Mouse (Mus musculus) MEL (cell line): Measurements from ENCODE around the gene Degs2. TPM values are rescaled to one million over a fixed set of nuclear protein-coding genes. Genes with fewer than 3 reads are reported as not detected.
"Not testable (repeated sequence)": the region's sequence is repeated elsewhere in the genome, so short reads cannot be mapped to it uniquely, and the experiment has no call there.

Experiments
- DNase-seq: peaks from one replicate; pipeline ENCODE4 v3.0.0; 2011; ENCODE audit warnings: low read depth, low spot score
- H3K27ac ChIP-seq: 2 replicates; pipeline ENCODE4 v1.5.1; 2012; ENCODE audit warnings: low read depth, mild to moderate bottlenecking, control low read depth, low read length, moderate library complexity; ENCODE audit not compliant: control insufficient read depth
- H3K27me3 ChIP-seq, 2 experiments: fragments of 150-350 bp in 1 of 2; sonication (generic) in 1 of 2; 2 replicates each; pipeline ENCODE4 v1.6.1; 2012; ENCODE audit warnings: low read length in 2 of 2, mild to moderate bottlenecking in 2 of 2, improper control_type of control experiment in 1 of 2, moderate library complexity in 1 of 2; ENCODE audit not compliant: insufficient read depth in 2 of 2, control insufficient read depth in 1 of 2
- H3K36me3 ChIP-seq, 2 experiments: 2 replicates each; pipeline ENCODE4 v1.6.1; 2012 to 2014; ENCODE audit warnings: low read length in 2 of 2, improper control_type of control experiment in 1 of 2, inconsistent platforms in 1 of 2, mild to moderate bottlenecking in 1 of 2; ENCODE audit not compliant: insufficient read depth in 2 of 2, control insufficient read depth in 1 of 2
- H3K4me1 ChIP-seq, 2 experiments: fragments of 150-350 bp in 1 of 2; sonication (generic) in 1 of 2; 2 replicates each; pipeline ENCODE4 v1.6.1; 2012; ENCODE audit warnings: low read length in 2 of 2, improper control_type of control experiment in 1 of 2, mild to moderate bottlenecking in 1 of 2; ENCODE audit not compliant: insufficient read depth in 2 of 2, control insufficient read depth in 1 of 2
- H3K4me3 ChIP-seq, 2 experiments: fragments of 150-350 bp in 1 of 2; sonication (generic) in 1 of 2; 2 replicates each; pipeline ENCODE4 v1.5.1; 2012; ENCODE audit warnings: low read depth in 2 of 2, low read length in 2 of 2, mild to moderate bottlenecking in 2 of 2, moderate library complexity in 2 of 2, control low read depth in 1 of 2, improper control_type of control experiment in 1 of 2; ENCODE audit not compliant: control insufficient read depth in 1 of 2, insufficient read depth in 1 of 2
- H3K79me2 ChIP-seq: 2 replicates; pipeline ENCODE4 v1.6.1; 2012; ENCODE audit warnings: mild to moderate bottlenecking, low read length, moderate library complexity; ENCODE audit not compliant: control insufficient read depth, poor library complexity, insufficient read depth
- H3K9ac ChIP-seq: 2 replicates; pipeline ENCODE4 v1.6.1; 2012; ENCODE audit warnings: low read depth, mild to moderate bottlenecking, control low read depth, low read length, moderate library complexity; ENCODE audit not compliant: control insufficient read depth, poor library complexity, severe bottlenecking
- H3K9me3 ChIP-seq: fragments of 150-350 bp; sonication (generic); replicated peaks from 2 replicates; pipeline ENCODE4 v1.6.1; 2012; ENCODE audit warnings: mild to moderate bottlenecking, low read length, improper control_type of control experiment, moderate library complexity; ENCODE audit not compliant: insufficient read depth
- BHLHE40 ChIP-seq: IDR thresholded peaks from 2 replicates; pipeline ENCODE4 v1.6.1; 2012; ENCODE audit warnings: low read depth, mild to moderate bottlenecking, inconsistent platforms, low read length, improper control_type of control experiment, borderline replicate concordance
- CHD2 ChIP-seq: IDR thresholded peaks from 2 replicates; pipeline ENCODE4 v1.6.1; 2011; ENCODE audit warnings: low read length, improper control_type of control experiment
- E2F4 ChIP-seq: IDR thresholded peaks from 2 replicates; pipeline ENCODE4 v1.6.1; 2011; ENCODE audit warnings: low read depth, low read length, improper control_type of control experiment, borderline replicate concordance
- ELF1 ChIP-seq: IDR thresholded peaks from 2 replicates; pipeline ENCODE4 v1.6.1; 2014; ENCODE audit warnings: low read depth, mild to moderate bottlenecking, inconsistent platforms, low read length, improper control_type of control experiment, moderate library complexity
- GABPA ChIP-seq: IDR thresholded peaks from 2 replicates; pipeline ENCODE4 v1.6.1; 2012; ENCODE audit warnings: low read depth, mild to moderate bottlenecking, inconsistent platforms, low read length, improper control_type of control experiment, moderate library complexity
- KAT2A ChIP-seq: conservative IDR thresholded peaks from 2 replicates; pipeline ENCODE4 v1.6.1; 2012; ENCODE audit warnings: low read depth, low read length, improper control_type of control experiment, inconsistent platforms
- MEF2A ChIP-seq: IDR thresholded peaks from 2 replicates; pipeline ENCODE4 v1.6.1; 2014; ENCODE audit warnings: low read depth, mild to moderate bottlenecking, inconsistent platforms, low read length, improper control_type of control experiment; ENCODE audit not compliant: poor library complexity, insufficient replicate concordance, severe bottlenecking; ENCODE audit errors: extremely low read depth
- MXI1 ChIP-seq: IDR thresholded peaks from 2 replicates; pipeline ENCODE4 v1.6.1; 2011; ENCODE audit warnings: mild to moderate bottlenecking, low read depth, low read length, improper control_type of control experiment
- MYB ChIP-seq: IDR thresholded peaks from 2 replicates; pipeline ENCODE4 v1.6.1; 2011; ENCODE audit warnings: mild to moderate bottlenecking, low read depth, low read length, improper control_type of control experiment
- NRF1 ChIP-seq: IDR thresholded peaks from 2 replicates; pipeline ENCODE4 v1.6.1; 2014; ENCODE audit warnings: low read depth, mild to moderate bottlenecking, inconsistent platforms, low read length, improper control_type of control experiment, moderate library complexity; ENCODE audit not compliant: poor library complexity, insufficient read depth, severe bottlenecking
- POLR2AphosphoS2 ChIP-seq: IDR thresholded peaks from 2 replicates; pipeline ENCODE4 v1.6.1; 2011; ENCODE audit warnings: low read length, improper control_type of control experiment
- RCOR1 ChIP-seq: IDR thresholded peaks from 2 replicates; pipeline ENCODE4 v1.6.1; 2012; ENCODE audit warnings: low read depth, mild to moderate bottlenecking, inconsistent platforms, low read length, improper control_type of control experiment
- TAL1 ChIP-seq: IDR thresholded peaks from 2 replicates; pipeline ENCODE4 v1.6.1; 2012; ENCODE audit warnings: mild to moderate bottlenecking, inconsistent platforms, low read length, moderate library complexity, mixed read lengths
- TCF12 ChIP-seq: IDR thresholded peaks from 2 replicates; pipeline ENCODE4 v1.6.1; 2014; ENCODE audit warnings: low read depth, mild to moderate bottlenecking, inconsistent platforms, low read length, improper control_type of control experiment, moderate library complexity
- UBTF ChIP-seq: IDR thresholded peaks from 2 replicates; pipeline ENCODE4 v1.6.1; 2012; ENCODE audit warnings: low read depth, mild to moderate bottlenecking, inconsistent platforms, low read length, improper control_type of control experiment, moderate library complexity, borderline replicate concordance; ENCODE audit not compliant: insufficient read depth
- USF2 ChIP-seq, 2 experiments: IDR thresholded peaks; 2 replicates each; pipeline ENCODE4 v1.6.1; 2011 to 2012; ENCODE audit warnings: improper control_type of control experiment in 2 of 2, low read length in 2 of 2, borderline replicate concordance in 1 of 2, inconsistent platforms in 1 of 2, low read depth in 1 of 2, mild to moderate bottlenecking in 1 of 2; ENCODE audit not compliant: insufficient read depth in 1 of 2
- ZKSCAN1 ChIP-seq: IDR thresholded peaks from 2 replicates; pipeline ENCODE4 v1.6.1; 2012; ENCODE audit warnings: low read depth, mild to moderate bottlenecking, inconsistent platforms, low read length, improper control_type of control experiment, moderate library complexity
- ZMIZ1 ChIP-seq: IDR thresholded peaks from 2 replicates; pipeline ENCODE4 v1.6.1; 2012; ENCODE audit warnings: low read depth, mild to moderate bottlenecking, inconsistent platforms, low read length, improper control_type of control experiment, moderate library complexity
- ZNF384 ChIP-seq: IDR thresholded peaks from 2 replicates; pipeline ENCODE4 v1.6.1; 2012; ENCODE audit warnings: low read depth, mild to moderate bottlenecking, inconsistent platforms, low read length, improper control_type of control experiment
- polyA plus RNA-seq, 2 experiments: library from polyadenylated mRNA; stranded (reverse) in 1 of 2; unstranded in 1 of 2; fragments of >175 nt in 1 of 2; fragments of >200 nt in 1 of 2; gene quantifications; 2 replicates each; pipeline versions ENCODE4 v1.2.1 to v1.2.4; 2012; ENCODE audit warnings: low replicate concordance in 2 of 2, low read depth in 1 of 2; ENCODE audit not compliant: insufficient read length in 2 of 2, insufficient read depth in 1 of 2, missing spikeins in 1 of 2
- total RNA-seq: library from RNA; depleted of rRNA; stranded (reverse); fragments of 300-350 nt; gene quantifications from 2 replicates; pipeline ENCODE4 v1.2.3, GENCODE M21; 2012

Gene Degs2
- total and polyA plus RNA-seq, 3 experiments = not detected

DNA sequence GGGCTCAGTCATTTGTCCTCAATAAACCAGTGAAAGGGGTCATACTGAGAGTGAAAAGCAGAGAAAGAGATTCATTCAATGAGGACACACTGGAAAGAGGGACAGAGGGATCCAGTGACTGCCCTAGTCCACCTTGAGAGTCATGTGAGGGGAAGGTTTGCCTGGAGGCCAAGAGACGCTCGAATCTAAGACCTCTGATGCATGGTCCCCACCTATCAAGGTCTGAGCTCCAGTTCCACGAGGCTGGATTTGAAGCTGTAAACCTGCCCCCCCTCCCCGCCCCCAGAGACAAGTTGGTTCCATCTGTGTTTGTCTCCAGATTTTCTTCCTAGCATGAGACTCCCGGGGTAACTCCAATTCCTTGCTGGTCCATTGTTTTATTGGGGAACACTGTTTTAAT is 13.7 kb upstream of the Degs2 start:
- H3K9me3 ChIP-seq = no peaks in the 10 kb centered on the region
- no peaks in the 10 kb centered on the region for H3K4me1 ChIP-seq
- no peak overlapping the region for H3K9ac ChIP-seq
- no peak overlapping the region for H3K4me3 ChIP-seq
- TF ChIP-seq ZKSCAN1 (no peak), ZNF384 (no peak), TCF12 (no peak), POLR2AphosphoS2 (no peak), ZMIZ1 (no peak), MYB (no peak), MXI1 (no peak)
- H3K27me3 ChIP-seq = no peaks in the 10 kb centered on the region
- H3K36me3 ChIP-seq = no peaks in the 10 kb centered on the region
- no peak for DNase-seq
- H3K27ac ChIP-seq = no peak overlapping the region
- no peaks in the 10 kb centered on the region for H3K79me2 ChIP-seq

DNA sequence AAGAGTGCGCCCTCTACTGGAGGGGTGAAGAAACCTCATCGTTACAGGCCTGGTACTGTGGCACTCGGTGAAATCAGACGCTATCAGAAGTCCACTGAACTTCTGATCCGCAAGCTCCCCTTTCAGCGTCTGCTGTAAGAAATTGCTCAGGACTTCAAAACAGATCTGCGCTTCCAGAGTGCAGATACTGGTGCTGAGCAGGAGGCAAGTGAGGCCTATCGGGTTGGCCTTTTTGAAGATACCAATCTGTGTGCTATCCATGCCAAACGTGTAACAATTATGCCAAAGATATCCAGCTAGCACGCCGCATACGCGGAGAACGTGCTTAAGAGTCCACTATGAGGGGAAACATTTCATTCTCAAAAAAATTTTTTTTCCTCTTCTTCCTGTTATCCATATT is 11.9 kb upstream of the Degs2 start:
- H3K79me2 ChIP-seq, H3K27ac ChIP-seq, H3K4me3 ChIP-seq: not testable (repeated sequence)

DNA sequence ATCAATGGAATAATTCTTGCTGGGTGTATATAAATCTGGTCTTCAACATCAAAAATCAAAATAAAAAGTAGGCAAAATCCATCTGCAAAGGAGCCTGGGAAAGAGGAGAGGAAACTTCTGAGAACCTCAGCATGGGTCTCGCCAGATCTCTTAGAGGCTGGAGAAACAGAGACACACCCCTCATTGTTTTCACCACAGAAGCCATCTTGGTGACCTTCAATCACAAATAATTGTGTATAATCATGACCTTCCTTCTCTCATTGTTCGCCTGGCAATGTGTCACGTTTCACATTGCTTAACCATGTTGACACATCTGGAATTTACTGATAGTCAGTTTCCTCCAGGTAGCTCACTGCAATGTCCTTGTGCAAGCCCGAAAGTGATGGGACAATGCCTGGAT is 10.4 kb upstream of the Degs2 start:
- Histone ChIP-seq H3K4me3 (no peak overlapping the region), H3K27ac (no peak overlapping the region), H3K9ac (no peak overlapping the region), H3K36me3 (no peaks in the 10 kb centered on the region), H3K4me1 (no peaks in the 10 kb centered on the region), H3K9me3 (no peaks in the 10 kb centered on the region), H3K79me2 (no peaks in the 10 kb centered on the region), H3K27me3 (no peaks in the 10 kb centered on the region)
- TF ChIP-seq CHD2 (no peak), BHLHE40 (no peak), MXI1 (no peak), ZKSCAN1 (no peak), KAT2A (no peak), RCOR1 (no peak), USF2 (IDR thresholded peaks at IDR 0.05; ENCODE audit: borderline replicate concordance in 1 of 2, insufficient read depth in 1 of 2, low read depth in 1 of 2, low read length in 2 of 2) (no peak), E2F4 (no peak), NRF1 (no peak), ELF1 (no peak), GABPA (no peak), UBTF (no peak), MEF2A (no peak), TAL1 (no peak)
- DNase-seq = no peak

More for the DNA sequence above, 11.9 kb upstream of the Degs2 start:
- H3K9ac ChIP-seq, H3K27me3 ChIP-seq, H3K36me3 ChIP-seq, H3K4me1 ChIP-seq, DNase-seq, H3K9me3 ChIP-seq: not testable (repeated sequence)
